Mouse (Mus musculus): ENCODE measurements around the gene Mrrf. TPM values are rescaled to one million over a fixed set of nuclear protein-coding genes. Genes with fewer than 3 reads are reported as not detected.
A peak's percentile ranks its signal among the peaks of the same experiment; 100 is the strongest.

Gene Mrrf
- total and polyA plus RNA-seq, 3 experiments, result 1.8 to 57.9 (median 55.2) TPM

GRCm38 (mm10) chr2:36201756-36202610 lies 65.8 kb downstream of the Mrrf start:
- H3K36me3 ChIP-seq (replicated peaks), result no peaks in the 10 kb centered on the region
- ATAC-seq (ENCODE audit: extremely low read depth, insufficient number of reproducible peaks, low FRiP score, poor library complexity, severe bottlenecking) (no peak), DNase-seq (ENCODE audit: low spot score) (no peak)
- H3K4me1 ChIP-seq (ENCODE audit: insufficient read depth, low read depth, low read length), result peaks cover 96% of the 10 kb centered on the region
- H3K27me3 ChIP-seq (ENCODE audit: insufficient read depth, low read length), result no peaks in the 10 kb centered on the region
- H3K4me3 ChIP-seq (ENCODE audit: low read depth, low read length), result no peak overlapping the region
- no peak for TF ChIP-seq GATA1 (IDR thresholded peaks at IDR 0.05; ENCODE audit: borderline replicate concordance, low read length)
- TF ChIP-seq GATA2 (IDR thresholded peaks at IDR 0.05; ENCODE audit: borderline replicate concordance, low read depth, low read length), result no peak
- no peak for TF ChIP-seq POLR2AphosphoS5 (IDR thresholded peaks at IDR 0.05; ENCODE audit: insufficient replicate concordance, low read depth, low read length)
- TF ChIP-seq CTCF (IDR thresholded peaks at IDR 0.05; ENCODE audit: low read depth, low read length), result no peak
- no peak for TF ChIP-seq TAL1 (conservative IDR thresholded peaks at IDR 0.05; ENCODE audit: low read depth, low read length)
- H3K9me3 ChIP-seq (replicated peaks), result peaks cover 5% of the 10 kb centered on the region; the same call in 1 of the 2 replicates

- no peaks in the 10 kb centered on the region for H3K27me3 ChIP-seq (ENCODE audit: insufficient read depth, low read length)
- no peak for ATAC-seq (ENCODE audit: extremely low read depth, insufficient number of reproducible peaks, low FRiP score, poor library complexity, severe bottlenecking)
- H3K36me3 ChIP-seq (replicated peaks), result no peaks in the 10 kb centered on the region
- H3K9me3 ChIP-seq (replicated peaks), result peaks cover 5% of the 10 kb centered on the region; the same call in 1 of the 2 replicates
- H3K4me1 ChIP-seq (ENCODE audit: insufficient read depth, low read depth, low read length), result peaks cover 96% of the 10 kb centered on the region
- TF ChIP-seq GATA1 (IDR thresholded peaks at IDR 0.05; ENCODE audit: borderline replicate concordance, low read length) (no peak), TAL1 (conservative IDR thresholded peaks at IDR 0.05; ENCODE audit: low read depth, low read length) (no peak), CTCF (IDR thresholded peaks at IDR 0.05; ENCODE audit: low read depth, low read length) (no peak), POLR2AphosphoS5 (IDR thresholded peaks at IDR 0.05; ENCODE audit: insufficient replicate concordance, low read depth, low read length) (no peak), GATA2 (IDR thresholded peaks at IDR 0.05; ENCODE audit: borderline replicate concordance, low read depth, low read length) (no peak)
- H3K4me3 ChIP-seq (ENCODE audit: low read depth, low read length), result no peak overlapping the region
- no peak for DNase-seq (ENCODE audit: low spot score)
These were observed 66.4 kb downstream of the Mrrf start for GRCm38 (mm10) chr2:36202611-36202880.

- Histone ChIP-seq H3K4me3 (ENCODE audit: low read depth, low read length) (peak overlapping the region; percentile 67; the same call in 1 of the 2 replicates), H3K36me3 (replicated peaks) (no peaks in the 10 kb centered on the region), H3K4me1 (ENCODE audit: insufficient read depth, low read depth, low read length) (peaks cover 91% of the 10 kb centered on the region), H3K27me3 (ENCODE audit: insufficient read depth, low read length) (no peaks in the 10 kb centered on the region), H3K9me3 (replicated peaks) (peaks cover 5% of the 10 kb centered on the region; the same call in 1 of the 2 replicates)
- TF ChIP-seq TAL1 (conservative IDR thresholded peaks at IDR 0.05; ENCODE audit: low read depth, low read length), result no peak
- no peak for TF ChIP-seq POLR2AphosphoS5 (IDR thresholded peaks at IDR 0.05; ENCODE audit: insufficient replicate concordance, low read depth, low read length)
- TF ChIP-seq GATA2 (IDR thresholded peaks at IDR 0.05; ENCODE audit: borderline replicate concordance, low read depth, low read length), result no peak
- no peak for TF ChIP-seq GATA1 (IDR thresholded peaks at IDR 0.05; ENCODE audit: borderline replicate concordance, low read length)
- TF ChIP-seq CTCF (IDR thresholded peaks at IDR 0.05; ENCODE audit: low read depth, low read length), result no peak
- DNase-seq (ENCODE audit: low spot score) (peak; percentile 40), ATAC-seq (ENCODE audit: extremely low read depth, insufficient number of reproducible peaks, low FRiP score, poor library complexity, severe bottlenecking) (no peak)
These were observed 67.0 kb downstream of the Mrrf start for GRCm38 (mm10) chr2:36203011-36203825.

GRCm38 (mm10) chr2:36204595-36204994 lies 68.4 kb downstream of the Mrrf start:
- TF ChIP-seq POLR2AphosphoS5 (IDR thresholded peaks at IDR 0.05; ENCODE audit: insufficient replicate concordance, low read depth, low read length) (no peak), TAL1 (conservative IDR thresholded peaks at IDR 0.05; ENCODE audit: low read depth, low read length) (peak; percentile 43)
- ATAC-seq (ENCODE audit: extremely low read depth, insufficient number of reproducible peaks, low FRiP score, poor library complexity, severe bottlenecking), result peak; percentile 78

GRCm38 (mm10) chr2:36207071-36207470 lies 70.9 kb downstream of the Mrrf start:
- Histone ChIP-seq H3K4me3 (ENCODE audit: low read depth, low read length) (no peak overlapping the region), H3K4me1 (ENCODE audit: insufficient read depth, low read depth, low read length) (peaks cover 59% of the 10 kb centered on the region), H3K27me3 (ENCODE audit: insufficient read depth, low read length) (peaks cover 3% of the 10 kb centered on the region; the same call in 1 of the 2 replicates), H3K9me3 (replicated peaks) (peaks cover 5% of the 10 kb centered on the region; the same call in 1 of the 2 replicates), H3K36me3 (replicated peaks) (no peaks in the 10 kb centered on the region)
- no peak for DNase-seq (ENCODE audit: low spot score)
- no peak for ATAC-seq (ENCODE audit: extremely low read depth, insufficient number of reproducible peaks, low FRiP score, poor library complexity, severe bottlenecking)
- TF ChIP-seq GATA2 (IDR thresholded peaks at IDR 0.05; ENCODE audit: borderline replicate concordance, low read depth, low read length) (no peak), TAL1 (conservative IDR thresholded peaks at IDR 0.05; ENCODE audit: low read depth, low read length) (no peak), POLR2AphosphoS5 (IDR thresholded peaks at IDR 0.05; ENCODE audit: insufficient replicate concordance, low read depth, low read length) (no peak), GATA1 (IDR thresholded peaks at IDR 0.05; ENCODE audit: borderline replicate concordance, low read length) (no peak), CTCF (IDR thresholded peaks at IDR 0.05; ENCODE audit: low read depth, low read length) (no peak)

More at GRCm38 (mm10) chr2:36204595-36204994, 68.4 kb downstream of the Mrrf start:
- Histone ChIP-seq H3K36me3 (replicated peaks) (no peaks in the 10 kb centered on the region), H3K27me3 (ENCODE audit: insufficient read depth, low read length) (no peaks in the 10 kb centered on the region), H3K9me3 (replicated peaks) (peaks cover 5% of the 10 kb centered on the region; the same call in 1 of the 2 replicates), H3K4me1 (ENCODE audit: insufficient read depth, low read depth, low read length) (peaks cover 77% of the 10 kb centered on the region), H3K4me3 (ENCODE audit: low read depth, low read length) (no peak overlapping the region; the same call in 1 of the 2 replicates)
- no peak for DNase-seq (ENCODE audit: low spot score)

- H3K27me3 ChIP-seq (ENCODE audit: insufficient read depth, low read length), result peaks cover 3% of the 10 kb centered on the region
- no peak overlapping the region for H3K4me3 ChIP-seq (ENCODE audit: low read depth, low read length)
- DNase-seq (ENCODE audit: low spot score) (no peak), ATAC-seq (ENCODE audit: extremely low read depth, insufficient number of reproducible peaks, low FRiP score, poor library complexity, severe bottlenecking) (no peak)
- peaks cover 3% of the 10 kb centered on the region; the same call in 1 of the 2 replicates for H3K9me3 ChIP-seq (replicated peaks)
- no peaks in the 10 kb centered on the region for H3K36me3 ChIP-seq (replicated peaks)
- peaks cover 38% of the 10 kb centered on the region for H3K4me1 ChIP-seq (ENCODE audit: insufficient read depth, low read depth, low read length)
- TF ChIP-seq CTCF (IDR thresholded peaks at IDR 0.05; ENCODE audit: low read depth, low read length) (no peak), GATA2 (IDR thresholded peaks at IDR 0.05; ENCODE audit: borderline replicate concordance, low read depth, low read length) (no peak), POLR2AphosphoS5 (IDR thresholded peaks at IDR 0.05; ENCODE audit: insufficient replicate concordance, low read depth, low read length) (no peak)
These were observed 74.6 kb downstream of the Mrrf start for GRCm38 (mm10) chr2:36210796-36211195.

Data from G1E (cell line).